Mouse (Mus musculus) brain, embryonic 18.5 days (tissue): ENCODE data around the gene Zeb2.

Experiments used
- DNase-seq: peaks from one replicate; pipeline ENCODE4 v3.0.0-alpha.2; 2012; ENCODE audit warnings: low read depth, low spot score

Zeb2 gene

DNA sequence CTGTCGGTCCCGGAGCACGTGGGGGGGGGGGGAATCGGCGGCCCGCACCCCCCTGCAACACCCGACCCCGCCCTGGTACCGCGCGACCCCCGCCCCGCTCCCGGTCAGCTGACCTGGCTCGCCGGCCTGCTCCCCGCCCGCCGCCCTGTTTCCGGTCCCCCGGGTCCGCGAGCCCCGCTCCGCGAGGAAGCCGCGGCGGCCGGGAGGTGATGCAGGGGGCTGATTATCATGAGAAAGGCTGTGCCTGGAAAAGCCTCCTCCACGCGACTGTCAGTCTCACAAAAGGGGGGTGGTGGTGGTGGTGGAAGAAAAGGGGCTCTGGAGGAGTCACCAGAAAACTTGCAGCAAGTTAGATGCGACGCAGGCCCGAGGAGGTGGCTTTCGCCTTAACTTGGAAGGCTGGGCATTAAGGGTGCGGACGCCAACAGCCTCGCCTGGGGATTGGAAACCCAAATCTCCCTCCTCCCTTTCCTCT, at the start of gene Zeb2:
Zeb2 (minus strand) TSS at position 309 of the 475 bp plus-strand sequence.
- DNase-seq: no peak

DNA sequence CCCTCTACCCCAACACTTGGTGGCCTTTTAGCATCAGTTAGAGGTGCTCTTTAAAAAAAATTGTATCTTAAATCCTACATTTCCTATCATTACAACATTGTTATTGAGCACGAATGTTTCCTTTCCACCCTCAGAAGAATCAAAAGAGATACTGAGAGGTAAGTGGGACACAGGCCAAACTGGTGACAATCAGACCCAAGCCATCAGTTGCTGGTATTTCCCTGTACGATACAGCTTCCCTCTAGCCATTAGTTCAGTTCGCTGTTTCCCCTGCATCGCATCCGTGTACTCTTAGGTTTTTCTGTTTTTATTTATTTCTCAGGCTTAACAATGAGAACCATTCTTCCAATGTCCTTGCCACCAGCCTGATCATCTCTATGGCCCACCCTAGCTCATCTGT, 41.6 kb upstream of the Zeb2 start:
- no peak for DNase-seq

- no peak for DNase-seq
Observed at GRCm38 (mm10) chr2:45158351-45158782, 41.2 kb upstream of the Zeb2 start.

GRCm38 (mm10) chr2:45153315-45153714, 36.1 kb upstream of the Zeb2 start:
- DNase-seq: no peak

DNA sequence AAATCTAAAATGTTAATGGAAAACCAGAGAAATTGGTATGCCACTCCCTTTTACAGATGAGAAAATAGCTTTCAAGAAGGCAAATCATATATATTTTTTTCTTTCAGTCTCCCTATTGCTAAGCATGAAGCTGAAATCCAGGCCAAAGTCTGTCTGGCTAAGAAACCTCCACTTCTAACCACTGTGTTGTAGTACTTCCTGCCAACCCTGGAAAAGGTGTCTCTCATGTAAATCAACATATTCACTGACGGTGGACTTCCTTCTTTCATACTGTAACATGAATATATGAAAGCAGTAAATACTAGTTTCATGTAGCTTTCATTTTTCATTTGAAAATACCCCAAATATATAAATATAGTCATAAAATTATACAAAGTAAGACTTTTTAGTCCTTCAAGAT, 26.0 kb upstream of the Zeb2 start:
- DNase-seq: no peak

- no peak for DNase-seq
Observed at GRCm38 (mm10) chr2:45138906-45139305, 21.7 kb upstream of the Zeb2 start.

DNA sequence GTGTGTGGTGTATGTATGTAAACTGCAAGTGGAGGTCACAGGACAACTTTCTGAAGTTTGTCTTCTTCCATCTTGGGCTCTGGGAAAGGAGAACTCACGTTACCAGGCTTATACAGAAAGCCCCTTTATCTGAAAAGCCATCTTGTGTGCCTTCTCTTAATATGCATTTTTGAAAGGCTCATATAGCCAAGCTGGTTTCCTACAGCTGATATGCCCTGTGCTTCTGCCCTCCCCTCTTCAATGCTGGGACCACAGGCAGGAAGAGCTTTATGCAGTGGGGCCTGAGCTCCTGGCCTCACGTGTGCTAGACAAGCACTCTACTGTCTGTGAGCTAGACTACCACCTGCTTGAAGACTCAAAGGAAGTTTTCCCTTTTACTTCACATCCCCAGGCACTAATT, 19.6 kb upstream of the Zeb2 start:
- no peak for DNase-seq

DNA sequence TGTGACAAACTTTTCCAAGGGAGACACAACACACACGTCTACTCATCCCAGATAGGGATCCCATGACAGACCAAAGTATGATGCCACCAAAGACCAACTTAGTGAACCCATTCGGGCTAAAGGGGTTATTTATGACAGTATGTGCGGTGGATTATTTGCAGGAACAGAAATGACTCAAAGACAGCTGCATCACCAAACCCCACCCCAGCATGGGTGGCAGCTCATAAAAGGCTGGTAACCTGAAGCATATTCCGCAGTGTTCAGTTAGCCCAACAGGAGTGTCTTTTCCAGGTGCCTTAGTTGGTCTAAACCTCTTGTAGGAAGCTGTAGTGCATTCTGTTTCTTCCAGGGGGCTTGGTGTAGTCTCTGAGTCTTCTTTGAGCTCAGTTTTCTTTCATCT, 16.0 kb upstream of the Zeb2 start:
- DNase-seq: no peak

GRCm38 (mm10) chr2:45130461-45131156, 13.4 kb upstream of the Zeb2 start:
- DNase-seq: no peak

GRCm38 (mm10) chr2:45129556-45129955, 12.4 kb upstream of the Zeb2 start:
- DNase-seq: no peak

DNA sequence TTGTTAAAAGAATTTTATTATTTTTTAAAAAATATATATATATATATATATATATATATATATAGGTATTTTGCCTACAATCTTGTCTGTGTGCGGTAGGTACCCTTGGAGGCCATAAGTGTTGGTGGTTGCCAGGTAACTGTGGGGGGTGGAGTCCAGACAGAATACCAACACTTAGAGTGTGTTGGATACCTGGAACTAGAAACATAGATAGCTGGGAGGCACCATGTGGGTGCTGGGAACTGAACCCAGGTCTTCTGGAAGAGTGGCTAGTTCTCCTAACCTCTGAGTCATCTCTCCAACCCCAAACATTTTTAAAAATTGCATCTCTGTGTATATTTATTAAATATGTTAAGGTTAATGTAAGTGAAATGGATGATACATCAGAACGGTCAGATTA, 11.5 kb upstream of the Zeb2 start:
- DNase-seq: no peak

DNA sequence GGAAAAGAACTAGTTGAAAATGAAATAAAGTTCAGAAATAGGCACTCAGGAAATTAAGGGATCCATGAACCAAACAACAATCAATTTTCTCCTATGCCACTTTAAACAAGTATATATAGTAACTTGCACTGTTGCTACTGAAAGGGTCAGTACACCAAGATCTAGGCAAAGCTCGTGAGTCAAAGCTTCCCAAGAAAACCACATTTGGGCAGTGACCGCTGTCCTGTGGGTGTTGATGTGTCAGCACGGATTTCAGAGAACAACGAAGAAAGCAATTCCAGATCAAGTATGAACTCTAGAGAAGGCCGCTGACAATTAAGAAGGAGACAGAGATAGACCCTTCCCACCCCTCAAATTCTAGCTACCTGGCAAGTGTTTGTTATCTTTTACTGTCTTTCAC, 9.2 kb upstream of the Zeb2 start:
- no peak for DNase-seq

- no peak for DNase-seq
Observed at GRCm38 (mm10) chr2:45125181-45125580, 8.0 kb upstream of the Zeb2 start.

- DNase-seq: no peak
Observed at GRCm38 (mm10) chr2:45123490-45123889, 6.3 kb upstream of the Zeb2 start.

DNA sequence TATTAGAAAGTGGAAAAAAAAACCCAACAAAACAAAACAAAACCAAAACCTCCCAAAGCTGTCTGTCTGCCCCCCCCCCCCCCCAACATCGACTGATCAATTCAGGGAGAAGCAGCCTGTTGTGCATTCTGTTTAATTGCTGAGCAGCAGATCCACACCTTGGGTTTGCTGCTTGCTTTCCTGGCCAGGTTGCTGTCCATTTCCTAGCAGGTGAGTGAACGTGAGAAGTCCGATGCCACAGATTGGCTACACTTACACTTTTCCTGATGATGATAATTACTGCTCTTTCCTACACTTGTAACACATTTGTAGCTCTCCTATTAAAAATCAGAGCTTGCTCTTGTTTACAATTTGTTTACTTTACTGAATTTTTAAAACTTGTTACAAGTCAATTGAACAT, 926 bp upstream of the Zeb2 start:
- DNase-seq: no peak

GRCm38 (mm10) chr2:45117592-45117991, 397 bp upstream of the Zeb2 start:
- no peak for DNase-seq

DNA sequence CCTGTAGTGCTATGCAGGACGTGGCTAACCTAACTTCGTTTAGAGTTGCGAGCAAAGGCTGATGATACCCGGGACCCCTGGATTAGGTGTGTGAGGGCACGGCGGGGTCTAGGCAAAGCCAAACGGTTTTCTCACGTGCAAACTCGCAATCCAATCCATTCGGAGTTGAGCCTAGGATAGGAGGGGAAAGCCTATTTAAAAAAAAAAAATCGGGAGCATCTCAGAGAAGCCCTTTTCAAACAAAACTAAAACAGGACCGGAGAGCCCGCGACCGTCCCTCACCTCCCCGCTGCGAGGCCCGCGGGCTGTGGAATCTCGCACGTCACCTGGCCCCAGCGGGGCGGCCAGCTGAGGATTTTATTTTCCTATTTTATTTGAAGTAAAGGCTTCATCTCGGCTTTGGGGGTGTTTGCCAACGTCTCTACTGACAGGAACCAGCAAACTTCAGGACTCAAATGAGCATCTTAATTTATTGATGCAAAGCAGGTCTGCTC, 617 bp downstream of the Zeb2 start:
- DNase-seq: no peak

- no peak for DNase-seq
Observed at GRCm38 (mm10) chr2:45115720-45116495, 1.3 kb downstream of the Zeb2 start.

- DNase-seq: no peak
Observed at GRCm38 (mm10) chr2:45115211-45115610, 2.0 kb downstream of the Zeb2 start.

GRCm38 (mm10) chr2:45114596-45114995, 2.6 kb downstream of the Zeb2 start:
- DNase-seq: no peak

DNA sequence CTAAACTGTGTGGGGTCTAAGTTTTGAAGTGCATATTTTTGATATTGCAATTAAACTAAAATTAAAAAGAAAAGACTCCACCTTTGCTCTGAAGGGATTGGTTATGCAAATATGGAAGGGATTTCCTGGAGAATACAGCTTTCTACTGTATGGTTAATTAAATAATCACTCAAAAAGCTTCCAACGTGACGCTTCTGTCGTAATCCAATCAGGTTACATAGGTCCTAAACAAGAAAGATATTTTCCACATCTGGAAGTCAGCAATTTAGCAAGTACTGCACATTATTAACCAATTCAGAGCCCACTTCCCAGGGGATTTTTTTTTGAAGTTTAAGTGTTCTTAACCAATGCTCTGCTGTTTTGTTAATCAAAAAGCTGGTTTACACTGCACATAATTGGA, 3.3 kb downstream of the Zeb2 start:
- no peak for DNase-seq

GRCm38 (mm10) chr2:45112891-45113683, 4.1 kb downstream of the Zeb2 start:
- DNase-seq: no peak
